Comparison of ENCODE assay signal across 8 mouse cellular contexts in genomic region chr16:94258366-94259310, GRCm38 (mm10). TPM values are rescaled to one million over a fixed set of nuclear protein-coding genes. Genes with fewer than 3 reads are reported as not detected.
DNase-seq lines count a peak whose midpoint lies in the region; ATAC-seq lines count a peak whose summit lies in the region.

No protein-coding gene starts in this region.

- no peaks in the 10 kb centered on the region for H3K36me3 ChIP-seq in embryonic facial prominence, embryonic 11.5 days (replicated peaks; ENCODE audit: control insufficient read depth, insufficient read depth, low read depth, low read length)
- 0 out of 2 replicates have a peak, but pooled peaks cover 4% of the 10 kb centered on the region for H3K36me3 ChIP-seq in heart, embryonic 10.5 days
- H3K36me3 ChIP-seq in kidney, embryonic 16.5 days (ENCODE audit: insufficient read depth, low read length): no peaks in the 10 kb centered on the region
- H3K36me3 ChIP-seq in liver, embryonic 11.5 days (ENCODE audit: control insufficient read depth, insufficient read depth, low read length): 0 out of 2 replicates have a peak, but pooled peaks cover 3% of the 10 kb centered on the region
- no peaks in the 10 kb centered on the region for H3K36me3 ChIP-seq in neural tube, embryonic 11.5 days (ENCODE audit: control insufficient read depth, insufficient read depth, low read length)
- H3K36me3 ChIP-seq in stomach, embryonic 16.5 days (ENCODE audit: control insufficient read depth, insufficient read depth, low read length): no peaks in the 10 kb centered on the region

- no peak overlapping the region for H3K4me2 ChIP-seq in embryonic facial prominence, embryonic 11.5 days (ENCODE audit: low read depth, low read length)
- H3K4me2 ChIP-seq in kidney, embryonic 16.5 days (replicated peaks; ENCODE audit: low read depth, low read length): no peak overlapping the region
- H3K4me2 ChIP-seq in liver, embryonic 11.5 days: no peak overlapping the region
- no peak overlapping the region for H3K4me2 ChIP-seq in neural tube, embryonic 11.5 days (ENCODE audit: low read depth)
- H3K4me2 ChIP-seq in stomach, embryonic 16.5 days (ENCODE audit: low read depth, low read length): no peak overlapping the region

- no peaks in the 10 kb centered on the region for H3K27me3 ChIP-seq in embryonic facial prominence, embryonic 11.5 days (ENCODE audit: control insufficient read depth, insufficient read depth, low read length)
- no peaks in the 10 kb centered on the region for H3K27me3 ChIP-seq in heart, embryonic 10.5 days (ENCODE audit: insufficient read depth, poor library complexity, severe bottlenecking)
- no peaks in the 10 kb centered on the region for H3K27me3 ChIP-seq in kidney, embryonic 16.5 days (ENCODE audit: insufficient read depth, low read length)
- H3K27me3 ChIP-seq in liver, embryonic 11.5 days (replicated peaks; ENCODE audit: control insufficient read depth, insufficient read depth, low read length): no peaks in the 10 kb centered on the region
- no peaks in the 10 kb centered on the region for H3K27me3 ChIP-seq in neural tube, embryonic 11.5 days (ENCODE audit: control insufficient read depth, insufficient read depth, low read length)
- H3K27me3 ChIP-seq in stomach, embryonic 16.5 days (ENCODE audit: control insufficient read depth, insufficient read depth, low read length): no peaks in the 10 kb centered on the region

- no peaks in the 10 kb centered on the region for H3K9me3 ChIP-seq in embryonic facial prominence, embryonic 11.5 days (replicated peaks; ENCODE audit: control insufficient read depth, low read length)
- H3K9me3 ChIP-seq in heart, embryonic 10.5 days: no peaks in the 10 kb centered on the region
- H3K9me3 ChIP-seq in kidney, embryonic 16.5 days (ENCODE audit: low read length): no peaks in the 10 kb centered on the region
- no peaks in the 10 kb centered on the region for H3K9me3 ChIP-seq in liver, embryonic 11.5 days (ENCODE audit: control insufficient read depth, low read length)
- no peaks in the 10 kb centered on the region for H3K9me3 ChIP-seq in neural tube, embryonic 11.5 days (ENCODE audit: control insufficient read depth, low read length)
- H3K9me3 ChIP-seq in stomach, embryonic 16.5 days (replicated peaks; ENCODE audit: control insufficient read depth, low read length): no peaks in the 10 kb centered on the region

- DNase-seq in A20 (ENCODE audit: low read depth, low spot score): peak; percentile 87
- peak; percentile 85 for DNase-seq in adrenal gland, postnatal 10 days
- peak; percentile 94 for DNase-seq in embryonic facial prominence, embryonic 11.5 days (ENCODE audit: low spot score)
- DNase-seq in heart, embryonic 10.5 days (ENCODE audit: low spot score): peak; percentile 87
- peak; percentile 53 for DNase-seq in liver, embryonic 11.5 days (ENCODE audit: low spot score)
- peak; percentile 89 for DNase-seq in neural tube, embryonic 11.5 days (ENCODE audit: low spot score)

- H3K4me1 ChIP-seq in embryonic facial prominence, embryonic 11.5 days (ENCODE audit: control insufficient read depth, insufficient read depth, low read length): peaks cover 1% of the 10 kb centered on the region; the same call in 1 of the 2 replicates
- H3K4me1 ChIP-seq in heart, embryonic 10.5 days: no peaks in the 10 kb centered on the region; the same call in 1 of the 2 replicates
- no peaks in the 10 kb centered on the region for H3K4me1 ChIP-seq in kidney, embryonic 16.5 days (ENCODE audit: insufficient read depth, low read length)
- H3K4me1 ChIP-seq in liver, embryonic 11.5 days (replicated peaks; ENCODE audit: control insufficient read depth, insufficient read depth, low read length): no peaks in the 10 kb centered on the region
- peaks cover 6% of the 10 kb centered on the region; the same call in 1 of the 2 replicates for H3K4me1 ChIP-seq in neural tube, embryonic 11.5 days (ENCODE audit: control insufficient read depth, insufficient read depth, low read length)
- H3K4me1 ChIP-seq in stomach, embryonic 16.5 days (ENCODE audit: control insufficient read depth, insufficient read depth, low read length): no peaks in the 10 kb centered on the region

- H3K9ac ChIP-seq in embryonic facial prominence, embryonic 11.5 days (replicated peaks; ENCODE audit: low read length): no peak overlapping the region
- H3K9ac ChIP-seq in kidney, embryonic 16.5 days (replicated peaks; ENCODE audit: low read length): no peak overlapping the region
- no peak overlapping the region for H3K9ac ChIP-seq in liver, embryonic 11.5 days (ENCODE audit: low read depth, low read length)
- H3K9ac ChIP-seq in neural tube, embryonic 11.5 days (ENCODE audit: low read length): no peak overlapping the region
- 0 out of 2 replicates have a peak overlapping the region, but pooled peaks have one; percentile 29 for H3K9ac ChIP-seq in stomach, embryonic 16.5 days (ENCODE audit: low read length)

- no peak overlapping the region for H3K27ac ChIP-seq in embryonic facial prominence, embryonic 11.5 days (replicated peaks; ENCODE audit: low read depth, low read length)
- no peak overlapping the region for H3K27ac ChIP-seq in heart, embryonic 10.5 days
- H3K27ac ChIP-seq in kidney, embryonic 16.5 days (ENCODE audit: low read length): no peak overlapping the region
- H3K27ac ChIP-seq in liver, embryonic 11.5 days (ENCODE audit: low read depth, low read length): no peak overlapping the region
- no peak overlapping the region for H3K27ac ChIP-seq in neural tube, embryonic 11.5 days (ENCODE audit: low read depth, low read length)
- no peak overlapping the region for H3K27ac ChIP-seq in stomach, embryonic 16.5 days (ENCODE audit: low read length)

- no peak overlapping the region for H3K4me3 ChIP-seq in embryonic facial prominence, embryonic 11.5 days (ENCODE audit: low read depth, low read length)
- H3K4me3 ChIP-seq in heart, embryonic 10.5 days: no peak overlapping the region
- no peak overlapping the region for H3K4me3 ChIP-seq in kidney, embryonic 16.5 days (ENCODE audit: low read length)
- H3K4me3 ChIP-seq in liver, embryonic 11.5 days (ENCODE audit: low read depth, low read length): no peak overlapping the region
- no peak overlapping the region for H3K4me3 ChIP-seq in neural tube, embryonic 11.5 days (ENCODE audit: low read depth, low read length)
- H3K4me3 ChIP-seq in stomach, embryonic 16.5 days (replicated peaks; ENCODE audit: low read length): no peak overlapping the region

- ATAC-seq in embryonic facial prominence, embryonic 11.5 days (replicated peaks; ENCODE audit: insufficient number of reproducible peaks, low FRiP score, low TSS enrichment, low read depth): no peak
- ATAC-seq in kidney, embryonic 16.5 days (ENCODE audit: low FRiP score, low TSS enrichment): peak; percentile 74
- ATAC-seq in liver, embryonic 11.5 days (replicated peaks; ENCODE audit: low FRiP score): no peak; the same call in 1 of the 2 replicates
- peak; percentile 61; the same call in 1 of the 2 replicates for ATAC-seq in neural tube, embryonic 11.5 days (ENCODE audit: insufficient read depth, low FRiP score, low TSS enrichment)
- ATAC-seq in stomach, embryonic 16.5 days (ENCODE audit: insufficient read depth, low FRiP score): peak; percentile 63; the same call in 1 of the 2 replicates

- WGBS in embryonic facial prominence, embryonic 11.5 days: 53% methylated on average over 14 of the region's 14 CpGs
- WGBS in heart, embryonic 10.5 days: 68% methylated on average over 14 of the region's 14 CpGs
- whole genome bisulfite sequencing in kidney, embryonic 16.5 days: 37% methylated on average over 14 of the region's 14 CpGs
- 60% methylated on average over 14 of the region's 14 CpGs for WGBS in liver, embryonic 11.5 days
- 60% methylated on average over 14 of the region's 14 CpGs for WGBS in neural tube, embryonic 11.5 days
- WGBS in stomach, embryonic 16.5 days: 32% methylated on average over 14 of the region's 14 CpGs

RNA-seq across cellular contexts. Expression of gene Hlcs, which starts 54.7 kb away (rescaled TPM):
- total RNA-seq in adrenal gland, postnatal 10 days (2021): 10 to 100 TPM; 11.9 to 13.5 TPM
- 7.4 and 8.6 TPM in 2 replicates for polyA plus RNA-seq in embryonic facial prominence, embryonic 11.5 days (2014; fragmentation: Nextera tagmentation; extraction: Ambion mirVana)
- polyA plus RNA-seq in heart, embryonic 10.5 days (2016; fragmentation: Nextera tagmentation; extraction: Ambion mirVana): 10.8 and 11.0 TPM in 2 replicates
- 8.9 and 10.5 TPM in 2 replicates for polyA plus RNA-seq in kidney, embryonic 16.5 days (2015; fragmentation: Nextera tagmentation; extraction: Ambion mirVana)
- 7.1 and 7.4 TPM in 2 replicates for polyA plus RNA-seq in liver, embryonic 11.5 days (2014; fragmentation: Nextera tagmentation; extraction: Ambion mirVana)
- polyA plus RNA-seq in neural tube, embryonic 11.5 days (2014; fragmentation: Nextera tagmentation; extraction: Ambion mirVana): 9.4 and 9.8 TPM in 2 replicates
- 10.2 and 10.3 TPM in 2 replicates for polyA plus RNA-seq in stomach, embryonic 16.5 days (2015; fragmentation: Nextera tagmentation; extraction: Ambion mirVana)

Comparison
In these comparisons a context has a peak if more than half of its experiments do, and no peak if none do; other contexts are left out.
1. ATAC-seq: peak in kidney, embryonic 16.5 days (single experiment), neural tube, embryonic 11.5 days (single experiment) and stomach, embryonic 16.5 days (single experiment); none in embryonic facial prominence, embryonic 11.5 days (single experiment) and liver, embryonic 11.5 days (single experiment).
2. Peak in every context shown above with its lines, with median percentiles within 50 percentile points of each other: DNase-seq.